Mouse (Mus musculus) embryonic facial prominence, embryonic 11.5 days (tissue): ENCODE measurements around the gene Ankrd36. TPM values are rescaled to one million over a fixed set of nuclear protein-coding genes. Genes with fewer than 3 reads are reported as not detected.

Experiments
- ATAC-seq: fragments of 200-750 bp; cut with Nextera tagmentation; replicated peaks from 2 replicates; pipeline ENCODE4 v1.8.0; 2017; ENCODE audit warnings: low read depth; ENCODE audit not compliant: insufficient number of reproducible peaks, low FRiP score, low TSS enrichment
- DNase-seq: peaks from one replicate; pipeline ENCODE4 v3.0.0-alpha.2; 2015; ENCODE audit warnings: low spot score
- H3K27ac ChIP-seq: fragments of 300-500 bp; sonication (generic); replicated peaks from 2 replicates; pipeline ENCODE4 v1.5.1; 2014; ENCODE audit warnings: mild to moderate bottlenecking, low read depth, low read length, control low read depth
- H3K27me3 ChIP-seq: fragments of 300-500 bp; sonication (generic); 2 replicates; pipeline ENCODE4 v1.6.1; 2014; ENCODE audit warnings: mild to moderate bottlenecking, low read length, moderate library complexity, mixed read lengths; ENCODE audit not compliant: control insufficient read depth, insufficient read depth
- H3K36me3 ChIP-seq: fragments of 300-500 bp; sonication (generic); replicated peaks from 2 replicates; pipeline ENCODE4 v1.6.1; 2014; ENCODE audit warnings: low read depth, mild to moderate bottlenecking, low read length, moderate library complexity, mixed read lengths; ENCODE audit not compliant: control insufficient read depth, insufficient read depth
- H3K4me1 ChIP-seq: fragments of 300-500 bp; sonication (generic); 2 replicates; pipeline ENCODE4 v1.6.1; 2014; ENCODE audit warnings: low read length, mixed read lengths; ENCODE audit not compliant: control insufficient read depth, insufficient read depth
- H3K4me2 ChIP-seq: fragments of 300-500 bp; sonication (generic); 2 replicates; pipeline ENCODE4 v1.6.1; 2014; ENCODE audit warnings: low read depth, mild to moderate bottlenecking, control low read depth, low read length, moderate library complexity
- H3K4me3 ChIP-seq: fragments of 300-500 bp; sonication (generic); 2 replicates; pipeline ENCODE4 v1.5.1; 2014; ENCODE audit warnings: low read depth, low read length, control low read depth
- H3K9ac ChIP-seq: fragments of 300-500 bp; sonication (generic); replicated peaks from 2 replicates; pipeline ENCODE4 v1.6.1; 2014; ENCODE audit warnings: mild to moderate bottlenecking, control low read depth, low read length
- H3K9me3 ChIP-seq: fragments of 300-500 bp; sonication (generic); replicated peaks from 2 replicates; pipeline ENCODE4 v1.6.1; 2016; ENCODE audit warnings: mild to moderate bottlenecking, low read length, inconsistent platforms, mixed read lengths; ENCODE audit not compliant: control insufficient read depth
- whole genome bisulfite sequencing: fragments of 180-500 bp; shearing (Covaris S2); extraction: QIAGEN DNeasy Blood & Tissue Kit; methylation state at CpG from one replicate; pipeline ENCODE4 v1.1.7; 2014; 5-methylcytosine and 5-hydroxymethylcytosine counted together
- polyA plus RNA-seq: library from polyadenylated mRNA; unstranded; fragments of >200 nt; fragmentation: Nextera tagmentation; extraction: Ambion mirVana; gene quantifications from 2 replicates; pipeline ENCODE4 v1.2.1, GENCODE M21; 2014

Gene Ankrd36
- polyA plus RNA-seq, 1 experiment from 2014 or later: not detected

GRCm38 (mm10) chr11:5560273-5560672 is 9.2 kb upstream of the Ankrd36 start:
- Histone ChIP-seq H3K9ac (no peak overlapping the region), H3K36me3 (no peaks in the 10 kb centered on the region), H3K4me2 (no peak overlapping the region), H3K9me3 (no peaks in the 10 kb centered on the region), H3K27me3 (no peaks in the 10 kb centered on the region), H3K4me3 (no peak overlapping the region), H3K4me1 (no peaks in the 10 kb centered on the region), H3K27ac (no peak overlapping the region)
- ATAC-seq: no peak
- 85% methylated on average over 3 of the region's 3 CpGs for WGBS
- no peak for DNase-seq

- H3K36me3 ChIP-seq: no peaks in the 10 kb centered on the region
- no peaks in the 10 kb centered on the region for H3K4me1 ChIP-seq
- H3K27ac ChIP-seq: no peak overlapping the region
- H3K4me2 ChIP-seq: no peak overlapping the region
- H3K4me3 ChIP-seq: no peak overlapping the region
- no peaks in the 10 kb centered on the region for H3K27me3 ChIP-seq
- H3K9me3 ChIP-seq: no peaks in the 10 kb centered on the region
- peak; percentile 33 for DNase-seq
- ATAC-seq: no peak
- no peak overlapping the region for H3K9ac ChIP-seq
- 28% methylated on average over 9 of the region's 9 CpGs for WGBS
These were observed 6.7 kb upstream of the Ankrd36 start for GRCm38 (mm10) chr11:5562625-5563268.

- Histone ChIP-seq H3K36me3 (no peaks in the 10 kb centered on the region), H3K4me2 (no peak overlapping the region), H3K9ac (no peak overlapping the region), H3K9me3 (no peaks in the 10 kb centered on the region), H3K27ac (no peak overlapping the region), H3K27me3 (no peaks in the 10 kb centered on the region), H3K4me1 (no peaks in the 10 kb centered on the region), H3K4me3 (no peak overlapping the region)
- DNase-seq (no peak), ATAC-seq (no peak)
- WGBS: 61% methylated on average over 6 of the region's 6 CpGs
These were observed 5.6 kb upstream of the Ankrd36 start for GRCm38 (mm10) chr11:5563898-5564297.

- no peaks in the 10 kb centered on the region for H3K27me3 ChIP-seq
- no peak for ATAC-seq
- no peak for DNase-seq
- H3K4me3 ChIP-seq: no peak overlapping the region
- no peaks in the 10 kb centered on the region for H3K9me3 ChIP-seq
- no peaks in the 10 kb centered on the region for H3K36me3 ChIP-seq
- no peak overlapping the region for H3K9ac ChIP-seq
- H3K4me2 ChIP-seq: no peak overlapping the region
- WGBS: 90% methylated on average over 3 of the region's 3 CpGs
- no peak overlapping the region for H3K27ac ChIP-seq
- H3K4me1 ChIP-seq: no peaks in the 10 kb centered on the region
These were observed 3.9 kb upstream of the Ankrd36 start for GRCm38 (mm10) chr11:5565596-5565995.

- H3K4me3 ChIP-seq: no peak overlapping the region
- no peak overlapping the region for H3K9ac ChIP-seq
- no peaks in the 10 kb centered on the region for H3K4me1 ChIP-seq
- DNase-seq: no peak
- no peaks in the 10 kb centered on the region for H3K27me3 ChIP-seq
- H3K4me2 ChIP-seq: no peak overlapping the region
- WGBS: 61% methylated on average over 2 of the region's 2 CpGs
- no peak for ATAC-seq
- no peaks in the 10 kb centered on the region for H3K9me3 ChIP-seq
- no peaks in the 10 kb centered on the region for H3K36me3 ChIP-seq
- H3K27ac ChIP-seq: no peak overlapping the region
These were observed 3.0 kb upstream of the Ankrd36 start for GRCm38 (mm10) chr11:5566506-5566905.

GRCm38 (mm10) chr11:5567654-5568053 is 1.8 kb upstream of the Ankrd36 start:
- no peaks in the 10 kb centered on the region for H3K9me3 ChIP-seq
- no peaks in the 10 kb centered on the region for H3K4me1 ChIP-seq
- 95% methylated on average over 6 of the region's 6 CpGs for WGBS
- no peaks in the 10 kb centered on the region for H3K27me3 ChIP-seq
- no peak overlapping the region for H3K9ac ChIP-seq
- no peak overlapping the region for H3K4me2 ChIP-seq
- ATAC-seq (no peak), DNase-seq (no peak)
- no peak overlapping the region for H3K4me3 ChIP-seq
- no peaks in the 10 kb centered on the region for H3K36me3 ChIP-seq
- no peak overlapping the region for H3K27ac ChIP-seq

- Histone ChIP-seq H3K4me2 (no peak overlapping the region), H3K9ac (no peak overlapping the region), H3K4me1 (no peaks in the 10 kb centered on the region), H3K27ac (no peak overlapping the region), H3K4me3 (no peak overlapping the region), H3K36me3 (no peaks in the 10 kb centered on the region), H3K9me3 (no peaks in the 10 kb centered on the region), H3K27me3 (no peaks in the 10 kb centered on the region)
- WGBS: 90% methylated on average over 5 of the region's 5 CpGs
- DNase-seq (no peak), ATAC-seq (no peak)
These were observed 1.4 kb upstream of the Ankrd36 start for GRCm38 (mm10) chr11:5568082-5568481.

- Histone ChIP-seq H3K27ac (no peak overlapping the region), H3K4me2 (no peak overlapping the region), H3K4me3 (no peak overlapping the region), H3K4me1 (no peaks in the 10 kb centered on the region), H3K36me3 (no peaks in the 10 kb centered on the region), H3K9me3 (no peaks in the 10 kb centered on the region), H3K9ac (no peak overlapping the region), H3K27me3 (no peaks in the 10 kb centered on the region)
- ATAC-seq (no peak), DNase-seq (no peak)
- 87% methylated on average over 4 of the region's 4 CpGs for WGBS
These were observed 2.4 kb downstream of the Ankrd36 start for GRCm38 (mm10) chr11:5571856-5572255.
